Mouse (Mus musculus): Measurements from ENCODE around the gene Olfr1318.
A peak's percentile ranks its signal among the peaks of the same experiment; 100 is the strongest.

Olfr1318 gene

DNA sequence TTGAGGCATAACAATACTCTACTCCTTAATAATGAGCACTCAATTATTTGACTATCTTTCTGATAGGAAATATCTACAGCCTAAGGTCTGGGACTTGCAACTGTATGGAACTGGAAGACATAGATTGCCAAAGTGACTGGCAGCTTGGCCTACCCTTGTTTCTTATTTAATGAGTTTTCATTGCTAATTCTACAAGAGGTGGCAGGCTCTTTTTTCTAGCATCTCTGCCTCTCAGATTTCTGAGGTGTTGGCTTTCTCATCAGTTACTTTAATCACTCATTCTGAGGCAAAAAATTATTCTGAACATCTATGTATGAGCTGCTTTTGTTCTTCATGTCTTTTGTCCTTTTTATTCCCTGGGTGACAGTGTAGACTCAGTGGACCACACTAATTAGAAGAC is at the start of gene Olfr1318:
Gene Olfr1318 (plus strand): TSS at position 301 of the 400 bp plus-strand sequence.
- no peak for DNase-seq

DNA sequence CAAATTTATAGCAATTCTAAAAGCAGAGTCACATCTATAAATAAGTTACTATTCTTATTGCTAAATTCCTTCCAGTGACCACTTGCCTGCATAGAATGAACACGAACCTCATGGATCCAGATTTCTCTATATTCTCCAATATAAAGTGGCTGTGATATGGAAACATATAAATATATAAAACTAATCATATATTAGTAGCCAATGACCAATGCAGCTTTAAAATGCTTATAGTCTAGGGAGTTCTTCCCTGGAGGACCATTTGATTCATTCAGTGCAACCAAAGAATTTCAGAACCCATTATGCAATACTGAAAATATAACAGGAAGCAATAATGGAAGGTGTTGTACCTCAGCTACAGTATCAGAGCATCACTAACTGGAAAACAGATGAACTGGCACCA is 38.7 kb upstream of the Olfr1318 start, which contains the start of gene Olfr1315-ps1:
Gene Olfr1315-ps1 (minus strand): TSS at position 101 of the 400 bp plus-strand sequence.
- DNase-seq: no peak

DNA sequence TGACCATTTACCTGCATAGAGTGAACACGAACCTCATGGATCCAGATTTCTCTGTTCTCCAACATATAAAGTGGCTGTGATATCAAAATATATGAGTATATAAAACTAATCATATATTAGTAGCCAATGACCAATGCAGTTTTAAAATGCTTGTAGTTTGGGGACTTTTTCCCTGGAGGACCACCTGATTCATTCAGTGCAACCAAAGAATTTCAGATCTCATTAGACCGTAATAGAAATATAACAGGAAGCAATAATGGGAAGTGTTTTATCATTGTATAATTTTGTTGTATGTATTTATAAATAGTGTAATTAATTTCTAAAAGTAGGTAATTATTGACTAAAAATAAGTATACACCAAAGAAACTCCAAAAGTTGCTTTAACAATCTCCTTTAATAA is 19.1 kb upstream of the Olfr1318 start, which contains the start of gene Olfr1316:
Gene Olfr1316 (minus strand): TSS at position 101 of the 400 bp plus-strand sequence.
- DNase-seq: no peak

DNA sequence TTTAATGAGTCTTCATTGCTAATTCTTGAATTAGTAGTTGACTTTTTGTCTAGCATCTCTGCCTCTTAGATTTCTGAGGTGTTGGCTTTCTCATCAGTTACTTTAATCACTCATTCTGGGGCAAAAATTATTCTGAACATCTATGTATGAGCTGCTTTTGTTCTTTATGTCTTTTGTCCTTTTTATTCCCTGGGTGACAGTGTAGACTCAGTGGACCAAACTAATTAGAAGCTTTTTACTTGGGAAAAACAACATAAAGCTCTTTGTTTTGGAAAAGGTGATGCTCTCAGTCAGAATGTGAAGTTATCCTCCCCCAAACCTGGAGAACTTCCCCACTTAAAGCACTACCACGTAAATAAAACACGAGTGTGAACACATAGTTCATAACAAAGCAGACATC is 14.0 kb upstream of the Olfr1318 start, which contains the start of gene Olfr1317:
Gene Olfr1317 (plus strand): TSS at position 301 of the 400 bp plus-strand sequence.
- DNase-seq: no peak

DNA sequence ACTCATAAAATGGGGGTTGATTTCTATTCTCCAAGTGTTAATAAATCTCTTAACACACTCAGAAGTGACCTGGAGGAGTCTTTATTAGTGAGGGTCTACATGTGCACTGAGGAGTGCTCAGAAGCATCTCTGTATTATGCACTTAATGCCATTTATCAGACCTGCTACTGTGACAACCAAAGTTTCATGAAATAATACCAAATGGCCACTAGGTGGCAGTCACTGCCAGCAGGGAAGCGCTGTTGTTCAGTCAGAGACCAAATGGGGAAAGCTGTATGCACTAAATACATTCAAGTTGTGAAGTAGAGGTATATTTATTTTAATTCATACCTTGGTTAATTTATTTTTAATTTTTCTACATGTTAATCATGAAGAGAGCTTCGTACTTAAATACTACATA is 42.9 kb downstream of the Olfr1318 start:
- DNase-seq: peak; percentile 56 to 66

DNA sequence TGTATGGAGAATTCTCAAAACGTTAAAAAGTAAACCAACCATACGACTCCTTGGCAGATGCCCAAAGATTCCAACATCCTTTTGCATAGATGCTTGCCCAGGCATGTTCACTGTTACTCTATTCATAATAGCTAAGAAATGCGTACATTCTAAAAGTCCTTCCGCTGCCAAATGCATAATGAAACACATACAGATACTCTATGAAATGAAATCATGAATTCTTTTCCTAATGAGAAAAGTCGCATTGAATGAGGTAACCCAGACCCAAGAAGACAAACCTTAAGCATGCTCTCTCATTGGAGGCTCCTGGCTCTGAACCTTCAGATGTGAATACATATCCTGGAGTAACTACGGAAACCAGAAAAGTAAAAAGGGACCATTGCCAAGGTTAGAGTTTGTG is 49.1 kb downstream of the Olfr1318 start:
- DNase-seq: no peak

All from cerebellum, postnatal 14 days (tissue).